Mouse (Mus musculus) forebrain, embryonic 14.5 days (tissue): ENCODE results near the gene Mtch2. TPM values are rescaled to one million over a fixed set of nuclear protein-coding genes. Genes with fewer than 3 reads are reported as not detected.
"Not testable (repeated sequence)": the region's sequence is repeated elsewhere in the genome, so short reads cannot be mapped to it uniquely, and the experiment has no call there.

Experiments
- ATAC-seq: fragments of 200-750 bp; cut with Nextera tagmentation; 2 replicates; pipeline ENCODE4 v1.8.0; 2017; ENCODE audit warnings: mild to moderate bottlenecking, moderate library complexity
- DNase-seq: peaks from one replicate; pipeline ENCODE4 v3.0.0-alpha.2; 2015; ENCODE audit warnings: low spot score
- H3K27ac ChIP-seq: fragments of 300-500 bp; sonication (generic); 2 replicates; pipeline ENCODE4 v1.5.1; 2014; ENCODE audit warnings: low read depth, mild to moderate bottlenecking, control low read depth, low read length, moderate library complexity
- H3K27me3 ChIP-seq: fragments of 300-500 bp; sonication (generic); replicated peaks from 2 replicates; pipeline ENCODE4 v1.6.1; 2014; ENCODE audit warnings: low read length, control low read depth, mixed read lengths; ENCODE audit not compliant: control insufficient read depth, insufficient read depth
- H3K36me3 ChIP-seq: fragments of 300-500 bp; sonication (generic); 2 replicates; pipeline ENCODE4 v1.6.1; 2014; ENCODE audit warnings: low read length, control low read depth; ENCODE audit not compliant: control insufficient read depth, insufficient read depth
- H3K4me1 ChIP-seq: fragments of 300-500 bp; sonication (generic); 2 replicates; pipeline ENCODE4 v1.6.1; 2014; ENCODE audit warnings: antibody characterized with exemption, low read length, control low read depth; ENCODE audit not compliant: control insufficient read depth, insufficient read depth
- H3K4me2 ChIP-seq: fragments of 300-500 bp; sonication (generic); 2 replicates; pipeline ENCODE4 v1.6.1; 2014; ENCODE audit warnings: mild to moderate bottlenecking, control low read depth, low read length
- H3K4me3 ChIP-seq: fragments of 300-500 bp; sonication (generic); 2 replicates; pipeline ENCODE4 v1.5.1; 2014; ENCODE audit warnings: low read depth, low read length, control low read depth
- H3K9ac ChIP-seq: fragments of 300-500 bp; sonication (generic); 2 replicates; pipeline ENCODE4 v1.6.1; 2014; ENCODE audit warnings: mild to moderate bottlenecking, low read length, control low read depth, moderate library complexity
- H3K9me3 ChIP-seq: fragments of 300-500 bp; sonication (generic); replicated peaks from 2 replicates; pipeline ENCODE4 v1.6.1; 2016; ENCODE audit warnings: low read length, control low read depth, mixed read lengths; ENCODE audit not compliant: control insufficient read depth
- WGBS: fragments of 180-500 bp; shearing (Covaris S2); extraction: QIAGEN DNeasy Blood & Tissue Kit; methylation state at CpG from one replicate; pipeline ENCODE4 v1.1.7; 2014; 5-methylcytosine and 5-hydroxymethylcytosine counted together
- polyA plus RNA-seq: library from polyadenylated mRNA; unstranded; fragments of >200 nt; fragmentation: Nextera tagmentation; extraction: Ambion mirVana; gene quantifications from 2 replicates; pipeline ENCODE4 v1.2.1, GENCODE M21; 2014

Mtch2 gene
- polyA plus RNA-seq, 1 experiment from 2014 or later: 353 TPM

DNA sequence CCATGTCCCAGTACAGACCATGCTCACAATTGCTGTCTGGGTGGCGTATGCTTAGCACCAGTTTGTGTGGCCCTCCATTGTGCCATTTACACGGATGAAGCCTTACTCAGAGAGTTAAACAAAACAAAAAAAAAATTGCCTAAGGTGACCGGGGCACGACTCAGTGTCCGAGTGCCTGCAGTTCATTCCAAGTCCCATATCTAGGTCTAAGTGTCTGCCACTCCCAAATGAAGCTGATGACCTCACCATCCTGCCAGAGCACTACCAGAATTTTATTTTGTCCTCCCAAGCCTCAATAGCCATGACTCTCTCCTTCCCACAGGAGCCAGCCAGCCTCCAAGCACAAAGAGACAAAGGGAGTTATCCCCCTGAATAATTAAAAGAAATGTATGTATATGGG is 40.7 kb downstream of the Mtch2 start:
- Histone ChIP-seq H3K4me1 (peaks cover 9% of the 10 kb centered on the region; the same call in 1 of the 2 replicates), H3K4me2 (peak overlapping the region; percentile 89), H3K36me3 (peaks cover 8% of the 10 kb centered on the region; the same call in 1 of the 2 replicates), H3K9me3 (no peaks in the 10 kb centered on the region), H3K27me3 (peaks cover 21% of the 10 kb centered on the region), H3K4me3 (peak overlapping the region; percentile 63), H3K9ac (peak overlapping the region; percentile 88; the same call in 1 of the 2 replicates), H3K27ac (no peak overlapping the region)
- DNase-seq: no peak
- WGBS: 73% methylated on average over 5 of the region's 5 CpGs
- ATAC-seq: no peak

DNA sequence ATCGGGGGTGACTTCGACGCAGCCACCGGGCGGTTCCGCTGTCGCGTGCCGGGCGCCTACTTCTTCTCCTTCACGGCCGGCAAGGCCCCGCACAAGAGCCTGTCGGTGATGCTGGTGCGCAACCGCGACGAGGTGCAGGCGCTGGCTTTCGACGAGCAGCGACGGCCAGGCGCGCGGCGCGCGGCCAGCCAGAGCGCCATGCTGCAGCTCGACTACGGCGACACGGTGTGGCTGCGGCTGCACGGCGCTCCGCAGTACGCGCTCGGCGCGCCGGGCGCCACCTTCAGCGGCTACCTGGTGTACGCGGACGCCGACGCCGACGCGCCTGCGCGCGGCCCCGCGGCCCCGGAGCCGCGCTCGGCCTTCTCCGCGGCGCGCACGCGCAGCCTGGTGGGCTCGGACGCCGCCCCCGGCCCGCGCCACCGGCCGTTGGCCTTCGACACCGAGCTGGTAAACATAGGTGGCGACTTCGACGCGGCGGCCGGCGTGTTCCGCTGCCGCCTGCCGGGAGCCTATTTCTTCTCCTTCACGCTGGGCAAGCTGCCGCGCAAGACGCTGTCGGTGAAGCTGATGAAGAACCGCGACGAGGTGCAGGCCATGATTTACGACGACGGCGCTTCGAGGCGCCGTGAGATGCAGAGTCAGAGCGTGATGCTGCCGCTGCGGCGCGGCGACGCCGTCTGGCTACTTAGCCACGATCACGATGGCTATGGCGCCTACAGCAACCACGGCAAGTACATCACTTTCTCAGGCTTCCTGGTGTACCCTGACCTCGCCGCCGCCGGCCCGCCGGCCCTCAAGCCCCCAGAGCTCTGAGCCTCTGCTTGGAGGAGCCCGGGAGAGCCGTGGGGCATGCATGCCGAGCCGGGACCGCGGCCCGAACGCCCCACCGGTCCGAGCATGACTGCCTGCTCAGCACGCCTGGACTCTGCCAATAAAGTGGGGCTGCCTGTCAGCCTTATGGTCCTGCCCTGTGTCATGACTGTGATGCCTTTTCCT is 42.9 kb downstream of the Mtch2 start:
- WGBS: 6% methylated on average over 129 of the region's 133 CpGs
- Histone ChIP-seq H3K27ac (peak overlapping the region; percentile 44; the same call in 1 of the 2 replicates), H3K27me3 (peaks cover 21% of the 10 kb centered on the region), H3K9me3 (no peaks in the 10 kb centered on the region), H3K36me3 (peaks cover 22% of the 10 kb centered on the region), H3K4me3 (peak overlapping the region; percentile 40), H3K4me2 (peak overlapping the region; percentile 63), H3K4me1 (peaks cover 5% of the 10 kb centered on the region; the same call in 1 of the 2 replicates), H3K9ac (peak overlapping the region; percentile 60)
- ATAC-seq (peak; percentile 78), DNase-seq (peak; percentile 71)

DNA sequence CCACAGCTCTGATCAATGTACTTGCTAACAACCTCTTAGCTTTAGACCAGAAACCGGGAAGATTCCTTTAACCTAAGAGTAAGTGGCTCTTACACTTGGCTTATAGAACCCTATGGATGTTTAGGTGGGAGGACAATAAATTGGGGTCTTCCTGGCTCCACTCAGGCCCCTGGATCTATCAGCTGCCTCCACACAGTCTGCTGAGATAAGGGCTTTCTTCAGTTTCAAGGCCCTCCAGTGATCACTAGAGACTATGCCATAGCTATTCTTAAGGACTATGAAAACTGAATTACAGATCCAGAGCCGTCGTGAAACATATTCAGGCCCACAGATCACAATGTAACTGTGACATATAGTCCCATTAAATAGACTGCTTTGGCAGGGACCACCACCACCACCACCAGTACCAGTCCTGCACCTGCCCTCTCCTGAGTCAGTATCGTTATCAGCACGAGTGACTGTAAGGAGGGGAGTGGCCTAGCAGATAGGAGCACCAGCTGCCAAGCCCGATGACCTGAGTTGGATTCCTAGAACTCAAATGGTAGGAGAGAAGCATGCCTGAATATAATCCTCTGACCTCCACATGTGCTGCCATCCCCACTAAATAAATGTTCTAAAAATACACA is 46.8 kb downstream of the Mtch2 start:
- DNase-seq: no peak
- H3K27me3 ChIP-seq: peaks cover 4% of the 10 kb centered on the region; the same call in 1 of the 2 replicates
- H3K4me1 ChIP-seq: peaks cover 5% of the 10 kb centered on the region; the same call in 1 of the 2 replicates
- no peak overlapping the region for H3K9ac ChIP-seq
- H3K27ac ChIP-seq: no peak overlapping the region
- H3K4me3 ChIP-seq: no peak overlapping the region
- no peak for ATAC-seq
- no peak overlapping the region for H3K4me2 ChIP-seq
- 93% methylated on average over 6 of the region's 6 CpGs for WGBS
- no peaks in the 10 kb centered on the region for H3K9me3 ChIP-seq
- H3K36me3 ChIP-seq: peaks cover 61% of the 10 kb centered on the region

DNA sequence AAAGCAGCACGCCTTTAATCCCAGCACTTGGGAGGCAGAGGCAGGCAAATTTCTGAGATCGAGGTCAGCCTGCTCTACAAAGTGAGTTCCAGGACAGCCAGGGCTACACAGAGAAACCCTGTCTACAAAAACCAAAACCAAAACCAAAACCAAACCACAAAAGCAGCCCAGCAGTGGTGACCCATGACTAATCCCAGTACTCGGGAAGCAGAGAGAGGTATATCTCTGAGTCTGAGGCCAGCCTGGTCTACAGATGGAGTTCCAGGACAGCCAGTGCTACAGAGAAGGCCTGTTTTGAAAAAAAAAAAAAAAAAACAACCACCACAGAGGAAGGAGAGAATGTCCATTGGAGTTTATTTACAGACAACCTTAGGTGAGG is 47.3 kb downstream of the Mtch2 start:
- H3K36me3 ChIP-seq: peaks cover 65% of the 10 kb centered on the region
- H3K9me3 ChIP-seq, H3K4me1 ChIP-seq, H3K27ac ChIP-seq, H3K9ac ChIP-seq, H3K27me3 ChIP-seq, H3K4me2 ChIP-seq, ATAC-seq, DNase-seq, H3K4me3 ChIP-seq: not testable (repeated sequence)
- WGBS: over 99% methylated on average over 3 of the region's 3 CpGs

DNA sequence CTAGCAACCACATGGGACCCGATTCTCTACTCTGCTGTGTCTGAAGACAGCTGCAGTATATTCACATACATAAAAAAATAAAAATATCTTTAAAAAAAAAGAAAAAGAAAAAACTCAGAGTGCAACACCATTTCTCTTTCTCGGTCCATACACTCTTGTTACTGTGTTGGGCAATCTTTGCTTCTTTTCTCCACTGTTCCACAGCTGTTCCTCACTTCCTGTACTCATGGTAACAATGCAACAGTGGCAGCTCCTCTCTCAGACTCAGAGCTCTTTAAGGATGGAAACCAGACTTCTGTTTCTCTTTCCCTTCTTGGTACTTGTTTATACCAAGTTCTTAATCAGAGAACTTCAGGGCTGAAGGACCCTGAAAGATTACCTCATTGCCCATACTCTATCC is 56.4 kb downstream of the Mtch2 start:
- H3K4me2 ChIP-seq: peak overlapping the region; percentile 73
- WGBS: 91% methylated on average over 2 of the region's 2 CpGs
- H3K36me3 ChIP-seq: peaks cover 49% of the 10 kb centered on the region
- peak overlapping the region; percentile 97; the same call in 1 of the 2 replicates for H3K9ac ChIP-seq
- ATAC-seq (no peak), DNase-seq (no peak)
- no peak overlapping the region for H3K27ac ChIP-seq
- H3K4me1 ChIP-seq: peaks cover 15% of the 10 kb centered on the region
- peak overlapping the region; percentile 93 for H3K4me3 ChIP-seq
- no peaks in the 10 kb centered on the region for H3K27me3 ChIP-seq
- no peaks in the 10 kb centered on the region for H3K9me3 ChIP-seq

DNA sequence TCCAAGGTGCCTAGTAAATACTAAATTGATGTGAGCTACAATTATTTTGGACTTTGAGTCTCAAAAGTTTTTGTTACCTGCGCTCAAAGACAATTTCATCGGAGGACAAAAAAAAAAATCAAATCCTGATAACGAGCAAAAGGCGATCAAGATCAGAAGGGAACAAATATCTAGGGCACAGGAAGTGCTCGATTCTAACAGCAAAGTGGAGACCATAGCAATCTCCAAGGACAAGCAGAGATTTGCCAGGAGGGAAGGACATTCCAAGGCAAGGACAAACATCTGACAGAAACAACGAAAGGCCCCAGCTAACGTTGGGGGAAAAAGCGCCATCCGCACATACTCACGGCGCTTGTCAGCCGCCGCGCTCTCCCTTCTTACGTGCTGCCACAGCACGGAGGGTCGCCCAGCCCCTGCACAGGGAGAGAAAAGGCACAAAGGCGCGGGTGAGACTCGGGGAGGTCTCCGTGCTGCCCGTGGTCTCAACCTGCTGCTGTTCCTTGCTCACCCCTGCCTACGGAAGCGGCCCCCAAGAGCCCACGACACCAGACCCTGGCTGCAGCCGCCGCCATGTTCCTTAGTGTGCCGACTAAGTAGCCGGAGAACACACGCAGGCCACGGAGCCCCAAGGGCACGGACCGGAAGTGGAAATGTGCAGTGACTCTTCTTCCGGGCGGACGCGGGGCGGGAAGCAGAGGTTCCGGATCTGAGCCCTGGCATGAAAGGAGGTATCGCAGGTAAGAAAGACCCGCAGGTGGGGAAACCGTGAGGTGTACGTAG is 57.3 kb downstream of the Mtch2 start, which contains the start of the genes Kbtbd4 and Ndufs3:
Kbtbd4 (plus strand) TSS at position 665 of the 780 bp plus-strand sequence.
Ndufs3 (minus strand) TSS at position 752 of the 780 bp plus-strand sequence.
- H3K27ac ChIP-seq: peak within 1 kb of the TSS; percentile 92
- H3K9ac ChIP-seq: peak within 1 kb of the TSS; percentile 97
- WGBS: under 1% methylated on average over 43 of the region's 43 CpGs
- H3K9me3 ChIP-seq: no peaks in the 10 kb centered on the region
- peak; percentile 95 for DNase-seq
- H3K4me3 ChIP-seq: peak within 1 kb of the TSS; percentile 93
- peaks cover 15% of the 10 kb centered on the region for H3K4me1 ChIP-seq
- H3K4me2 ChIP-seq: peak within 1 kb of the TSS; percentile 73
- peak; percentile 95 for ATAC-seq
- H3K27me3 ChIP-seq: no peaks in the 10 kb centered on the region
- peaks cover 50% of the 10 kb centered on the region for H3K36me3 ChIP-seq

DNA sequence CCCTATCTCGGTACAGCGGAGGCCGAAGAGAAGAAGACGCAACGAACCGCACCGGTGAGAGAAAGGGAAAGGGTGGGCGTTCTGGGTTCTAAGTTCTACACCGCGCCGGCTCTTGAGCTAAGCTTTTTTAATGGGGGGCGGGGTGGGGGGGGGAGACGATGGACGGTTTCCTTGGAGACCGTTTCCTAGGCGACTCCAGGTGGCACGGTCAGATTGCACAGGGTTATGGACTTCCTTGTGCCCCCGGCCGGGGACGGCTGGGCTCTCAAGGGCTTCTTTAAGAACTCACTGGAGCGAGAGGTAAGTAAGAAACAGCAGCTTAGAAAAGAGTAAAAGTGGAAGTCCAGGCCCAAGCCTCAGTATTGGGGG is 57.9 kb downstream of the Mtch2 start:
- H3K9ac ChIP-seq: peak overlapping the region; percentile 97
- 0% methylated on average over 21 of the region's 21 CpGs for WGBS
- peak; percentile 58 for DNase-seq

DNA sequence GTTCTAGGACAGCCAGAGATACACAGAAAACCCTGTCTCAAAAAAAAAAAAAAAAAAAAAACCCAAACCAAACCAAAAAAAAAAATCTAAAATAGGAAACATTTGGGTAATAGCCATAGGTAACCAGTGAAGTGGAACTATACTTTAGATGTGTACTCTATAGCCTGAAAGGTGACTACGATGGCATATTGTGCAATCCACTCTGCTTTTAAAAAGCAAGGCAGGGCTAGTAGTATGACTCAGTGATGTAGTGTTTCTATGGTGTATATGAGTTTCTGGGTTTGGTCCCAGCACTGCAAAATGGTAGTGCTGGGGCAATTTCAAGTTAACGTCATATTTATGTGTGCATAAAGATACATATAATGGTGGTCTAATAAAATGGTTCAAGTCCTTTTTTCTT is 59.8 kb downstream of the Mtch2 start:
- H3K36me3 ChIP-seq: peaks cover 55% of the 10 kb centered on the region
- ATAC-seq: no peak
- H3K27ac ChIP-seq: no peak overlapping the region
- DNase-seq: no peak
- H3K4me2 ChIP-seq: no peak overlapping the region
- H3K9me3 ChIP-seq: no peaks in the 10 kb centered on the region
- WGBS: 96% methylated on average over 2 of the region's 2 CpGs
- no peak overlapping the region for H3K9ac ChIP-seq
- peaks cover 15% of the 10 kb centered on the region for H3K4me1 ChIP-seq
- H3K4me3 ChIP-seq: no peak overlapping the region
- H3K27me3 ChIP-seq: no peaks in the 10 kb centered on the region

More for the DNA sequence above, 57.9 kb downstream of the Mtch2 start:
- Histone ChIP-seq H3K4me2 (peak overlapping the region; percentile 73), H3K9me3 (no peaks in the 10 kb centered on the region), H3K4me3 (peak overlapping the region; percentile 93), H3K36me3 (peaks cover 52% of the 10 kb centered on the region), H3K27ac (peak overlapping the region; percentile 92), H3K27me3 (no peaks in the 10 kb centered on the region), H3K4me1 (peaks cover 15% of the 10 kb centered on the region)
- ATAC-seq: peak; percentile 73
